Mouse (Mus musculus) neural tube, embryonic 13.5 days (tissue): Measurements from ENCODE around the gene Wbp1. TPM values are rescaled to one million over a fixed set of nuclear protein-coding genes. Genes with fewer than 3 reads are reported as not detected.
A peak's percentile ranks its signal among the peaks of the same experiment; 100 is the strongest.

Experiments used
- ATAC-seq: fragments of 200-750 bp; cut with Nextera tagmentation; 2 replicates; pipeline ENCODE4 v1.8.0; 2017; ENCODE audit warnings: low read depth, mild to moderate bottlenecking, moderate TSS enrichment, moderate library complexity
- H3K27ac ChIP-seq: fragments of 300-500 bp; sonication (generic); replicated peaks from 2 replicates; pipeline ENCODE4 v1.5.1; 2015; ENCODE audit warnings: moderate library complexity, mild to moderate bottlenecking, inconsistent platforms
- H3K27me3 ChIP-seq: fragments of 300-500 bp; sonication (generic); 2 replicates; pipeline ENCODE4 v1.6.1; 2015; ENCODE audit warnings: mild to moderate bottlenecking, inconsistent platforms
- H3K36me3 ChIP-seq: fragments of 300-500 bp; sonication (generic); 2 replicates; pipeline ENCODE4 v1.6.1; 2015; ENCODE audit warnings: mild to moderate bottlenecking, inconsistent platforms
- H3K4me1 ChIP-seq: fragments of 300-500 bp; sonication (generic); replicated peaks from 2 replicates; pipeline ENCODE4 v1.6.1; 2015; ENCODE audit warnings: inconsistent platforms
- H3K4me2 ChIP-seq: fragments of 300-500 bp; sonication (generic); 2 replicates; pipeline ENCODE4 v1.6.1; 2015; ENCODE audit warnings: inconsistent platforms, mild to moderate bottlenecking, moderate library complexity
- H3K4me3 ChIP-seq: fragments of 300-500 bp; sonication (generic); 2 replicates; pipeline ENCODE4 v1.5.1; 2015; ENCODE audit warnings: mild to moderate bottlenecking, inconsistent platforms
- H3K9ac ChIP-seq: fragments of 300-500 bp; sonication (generic); 2 replicates; pipeline ENCODE4 v1.6.1; 2015; ENCODE audit warnings: moderate library complexity, mild to moderate bottlenecking, inconsistent platforms
- H3K9me3 ChIP-seq: fragments of 300-500 bp; sonication (generic); 2 replicates; pipeline ENCODE4 v1.6.1; 2016; ENCODE audit warnings: inconsistent platforms
- WGBS: fragments of 180-500 bp; shearing (Covaris S2); methylation state at CpG from one replicate; pipeline ENCODE4 v1.1.7; 2015; 5-methylcytosine and 5-hydroxymethylcytosine counted together
- polyA plus RNA-seq: library from polyadenylated mRNA; unstranded; fragments of >200 nt; fragmentation: Nextera tagmentation; extraction: Ambion mirVana; gene quantifications from 2 replicates; pipeline ENCODE4 v1.2.1, GENCODE M21; 2015

Wbp1 gene
- polyA plus RNA-seq, 1 experiment from 2014 or later, result 228 TPM

GRCm38 (mm10) chr6:83111510-83112136, 9.7 kb downstream of the Wbp1 start:
- Histone ChIP-seq H3K9ac (no peak overlapping the region), H3K4me2 (no peak overlapping the region), H3K36me3 (peaks cover 13% of the 10 kb centered on the region), H3K4me3 (no peak overlapping the region), H3K27ac (no peak overlapping the region), H3K9me3 (no peaks in the 10 kb centered on the region), H3K4me1 (peaks cover 43% of the 10 kb centered on the region), H3K27me3 (no peaks in the 10 kb centered on the region)
- no peak for ATAC-seq
- WGBS, result 90% methylated on average over 4 of the region's 4 CpGs

DNA sequence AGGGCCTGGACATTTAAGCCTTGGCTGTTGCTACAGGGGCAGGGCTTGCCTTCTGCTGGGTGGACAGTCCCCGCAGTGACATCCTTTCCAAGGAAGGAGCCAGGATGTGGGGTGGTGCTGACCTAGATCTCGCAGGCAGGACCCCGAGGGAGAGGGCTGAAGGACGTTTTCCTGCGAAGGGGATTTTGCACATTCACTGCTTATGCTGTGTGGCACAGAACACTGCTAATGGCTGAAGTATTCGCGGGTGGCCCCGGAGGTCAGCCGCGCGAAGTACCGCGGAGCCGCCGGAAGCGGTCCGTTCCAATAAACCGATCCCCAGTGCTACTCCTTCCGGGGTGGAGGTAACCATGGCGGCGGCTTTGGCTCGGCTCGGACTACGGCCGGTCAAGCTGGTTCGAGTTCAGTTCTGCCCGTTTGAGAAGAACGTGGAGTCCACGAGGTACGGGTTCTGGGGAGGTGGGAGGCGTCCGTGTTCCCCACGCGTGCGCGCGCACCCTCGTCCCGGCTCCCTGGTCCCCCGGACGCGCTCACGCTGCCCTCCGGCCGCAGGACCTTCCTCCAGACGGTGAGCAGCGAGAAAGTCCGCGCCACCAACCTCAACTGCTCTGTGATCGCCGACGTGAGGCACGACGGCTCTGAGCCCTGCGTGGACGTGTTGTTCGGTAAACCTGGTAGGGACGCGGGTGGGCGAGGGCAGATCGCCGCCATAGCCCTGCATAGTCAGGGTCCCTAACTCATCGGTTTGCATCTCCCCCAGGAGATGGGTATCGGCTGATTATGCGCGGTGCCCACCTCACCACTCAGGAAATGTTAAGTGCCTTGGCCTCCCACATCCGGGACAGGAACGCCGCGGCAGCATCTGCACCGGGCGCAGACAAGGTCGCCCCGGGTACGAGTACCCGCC, 12.3 kb downstream of the Wbp1 start, which contains the start of gene Mrpl53:
Gene Mrpl53 (plus strand): TSS at position 279 of the 907 bp plus-strand sequence.
- H3K27ac ChIP-seq, result peak within 1 kb of the TSS; percentile 88
- H3K27me3 ChIP-seq, result no peaks in the 10 kb centered on the region
- H3K4me1 ChIP-seq, result peaks cover 25% of the 10 kb centered on the region
- WGBS, result under 1% methylated on average over 76 of the region's 76 CpGs
- ATAC-seq, result peak; percentile 85
- peaks cover 19% of the 10 kb centered on the region for H3K36me3 ChIP-seq
- peak within 1 kb of the TSS; percentile 93 for H3K4me2 ChIP-seq
- H3K9ac ChIP-seq, result peak within 1 kb of the TSS; percentile 91
- no peaks in the 10 kb centered on the region for H3K9me3 ChIP-seq
- H3K4me3 ChIP-seq, result peak within 1 kb of the TSS; percentile 90

DNA sequence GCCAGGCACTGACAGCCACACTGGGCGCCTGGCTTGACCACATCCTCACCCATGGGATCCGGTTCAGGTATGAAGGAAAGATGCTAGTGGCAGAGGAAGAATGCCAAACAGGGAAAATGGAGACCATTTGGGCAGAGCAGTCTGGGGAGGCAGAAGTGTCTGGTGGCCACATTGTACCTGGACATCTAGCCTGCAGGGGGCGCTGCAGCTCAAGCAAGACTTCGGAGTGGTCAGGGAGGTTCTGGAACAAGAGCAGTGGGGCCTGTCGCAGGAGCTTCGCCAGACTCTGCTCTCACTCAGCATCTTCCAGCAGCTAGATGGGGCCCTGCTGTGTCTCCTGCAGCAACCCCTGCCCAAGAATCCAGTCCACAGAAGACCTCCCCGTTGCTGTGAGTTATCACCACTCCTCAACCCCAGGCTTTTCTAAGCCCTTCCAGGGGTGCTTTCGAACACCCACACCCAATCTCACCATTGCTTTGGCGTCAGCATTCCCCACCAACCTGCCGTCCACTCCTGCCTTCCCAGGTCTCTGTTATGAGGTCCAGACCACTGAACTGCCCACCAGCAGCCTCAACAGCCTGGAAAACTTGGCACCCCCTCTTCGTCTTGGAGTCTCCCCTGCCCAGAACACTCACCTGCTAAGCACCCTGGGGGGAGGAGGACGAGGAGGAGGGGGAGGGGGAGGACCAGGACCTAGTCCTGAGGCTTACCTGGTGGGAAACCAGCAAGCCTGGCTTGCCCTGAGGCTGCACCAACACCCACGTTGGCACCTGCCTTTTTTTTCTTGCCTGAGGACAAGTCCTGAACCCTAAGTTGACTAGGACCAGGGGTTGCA, 13.6 kb downstream of the Wbp1 start:
- Histone ChIP-seq H3K4me2 (peak overlapping the region; percentile 93), H3K9me3 (no peaks in the 10 kb centered on the region), H3K27ac (no peak overlapping the region), H3K4me1 (peaks cover 34% of the 10 kb centered on the region), H3K4me3 (peak overlapping the region; percentile 90), H3K36me3 (peaks cover 19% of the 10 kb centered on the region), H3K9ac (peak overlapping the region; percentile 91), H3K27me3 (no peaks in the 10 kb centered on the region)
- WGBS, result 40% methylated on average over 13 of the region's 13 CpGs
- peak; percentile 15; the same call in 1 of the 2 replicates for ATAC-seq

DNA sequence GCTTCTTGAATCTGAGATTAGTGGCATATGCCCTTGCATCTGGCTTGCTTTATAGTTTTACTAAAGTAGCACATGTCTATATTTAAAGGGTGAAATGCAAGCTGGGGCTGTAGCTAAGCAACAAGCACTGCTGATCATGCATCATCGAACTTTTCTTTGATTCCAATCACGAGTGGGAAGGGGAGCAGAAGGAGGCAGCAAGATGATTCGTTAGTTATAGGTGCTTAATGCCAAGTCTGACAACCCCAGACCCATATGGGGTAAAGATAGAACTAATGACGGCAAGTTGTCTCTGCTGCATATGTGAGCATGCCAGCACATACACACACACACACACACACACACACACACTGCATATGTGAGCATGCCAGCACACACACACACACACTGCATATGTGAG, 17.2 kb downstream of the Wbp1 start:
- 74% methylated on average over 4 of the region's 4 CpGs for WGBS
- Histone ChIP-seq H3K9me3 (no peaks in the 10 kb centered on the region), H3K4me2 (no peak overlapping the region), H3K36me3 (peaks cover 11% of the 10 kb centered on the region; the same call in 1 of the 2 replicates), H3K4me1 (peaks cover 35% of the 10 kb centered on the region), H3K27me3 (0 out of 2 replicates have a peak, but pooled peaks cover 7% of the 10 kb centered on the region), H3K4me3 (no peak overlapping the region), H3K9ac (no peak overlapping the region), H3K27ac (no peak overlapping the region)
- ATAC-seq, result no peak

DNA sequence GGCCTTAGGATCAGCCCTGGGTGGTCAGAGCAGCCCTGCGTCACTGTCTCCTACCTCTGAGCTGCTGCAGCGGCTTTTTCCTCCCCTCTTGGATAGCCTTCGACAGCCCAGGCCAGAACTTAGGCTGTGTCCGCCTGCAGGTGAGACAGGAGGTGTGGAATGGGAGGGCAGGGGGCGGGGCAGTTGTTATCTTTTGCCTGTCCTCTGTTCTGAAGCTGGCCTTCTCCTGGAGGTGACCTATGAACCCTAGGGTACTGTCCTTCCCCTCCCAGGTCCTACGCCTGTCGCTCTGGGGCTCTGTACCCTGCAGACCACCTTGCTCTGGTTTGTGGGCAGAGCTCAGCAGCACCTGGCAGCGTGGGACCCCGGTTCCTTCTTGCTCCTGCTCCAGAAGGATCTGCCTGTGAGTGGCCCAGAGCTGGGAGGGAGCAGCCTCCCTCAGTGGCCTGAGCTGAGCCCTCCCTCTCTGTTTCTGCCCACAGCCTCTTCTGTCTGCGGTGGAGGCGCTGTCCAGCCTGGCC, 18.2 kb downstream of the Wbp1 start:
- peak overlapping the region; percentile 79 for H3K4me3 ChIP-seq
- WGBS, result 50% methylated on average over 11 of the region's 11 CpGs
- no peak for ATAC-seq

DNA sequence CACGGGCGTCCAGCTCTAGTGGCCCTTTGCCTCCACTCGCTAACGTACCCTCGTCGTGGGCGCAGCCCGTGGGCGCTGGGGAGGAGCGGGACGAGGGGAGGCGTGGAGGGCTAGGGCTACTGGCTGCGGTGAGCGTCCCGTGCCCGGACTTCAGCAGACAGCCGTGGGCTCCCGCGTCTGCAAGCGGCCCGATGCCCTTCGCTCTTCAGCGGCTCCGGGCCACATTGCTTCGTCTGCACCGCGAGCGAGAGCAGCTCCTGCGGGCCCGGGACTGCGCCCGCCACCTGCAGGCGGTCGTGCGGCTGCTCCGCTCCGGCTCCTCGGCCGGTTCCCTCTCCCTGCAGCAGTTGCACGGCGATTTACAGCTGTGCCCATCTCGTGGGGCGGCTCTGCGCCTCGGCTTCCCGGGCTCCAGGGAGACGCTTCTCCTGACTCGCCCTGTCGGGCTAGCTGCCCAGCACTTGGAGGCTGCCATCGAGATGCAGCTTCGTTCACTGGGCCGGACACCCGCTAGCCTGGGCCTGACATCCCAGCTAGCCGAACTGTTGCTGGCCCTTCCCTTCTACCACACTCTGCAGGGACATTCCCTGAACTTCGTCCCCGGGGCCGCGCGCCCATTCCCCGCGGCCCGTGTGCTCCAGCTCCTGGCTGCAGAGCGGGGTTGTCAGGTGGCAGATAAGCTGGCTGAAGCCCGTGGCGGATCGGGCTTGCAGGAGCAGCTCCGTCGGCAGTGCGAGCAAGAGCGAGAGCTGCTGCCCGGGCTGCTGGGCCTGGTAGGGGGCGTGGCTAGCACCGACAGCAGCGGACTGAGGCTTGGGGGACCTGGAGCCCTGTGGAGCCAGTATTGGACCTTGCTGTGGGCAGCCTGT, 19.4 kb downstream of the Wbp1 start:
- Histone ChIP-seq H3K27ac (peak overlapping the region; percentile 92), H3K27me3 (0 out of 2 replicates have a peak, but pooled peaks cover 11% of the 10 kb centered on the region), H3K4me3 (peak overlapping the region; percentile 79), H3K4me1 (peaks cover 24% of the 10 kb centered on the region), H3K9me3 (no peaks in the 10 kb centered on the region), H3K4me2 (peak overlapping the region; percentile 99), H3K9ac (peak overlapping the region; percentile 91), H3K36me3 (peaks cover 6% of the 10 kb centered on the region; the same call in 1 of the 2 replicates)
- ATAC-seq, result peak; percentile 87
- under 1% methylated on average over 74 of the region's 74 CpGs for WGBS

More for the DNA sequence above, 18.2 kb downstream of the Wbp1 start:
- no peak overlapping the region for H3K27ac ChIP-seq
- peak overlapping the region; percentile 99 for H3K4me2 ChIP-seq
- peaks cover 11% of the 10 kb centered on the region; the same call in 1 of the 2 replicates for H3K36me3 ChIP-seq
- H3K27me3 ChIP-seq, result 0 out of 2 replicates have a peak, but pooled peaks cover 11% of the 10 kb centered on the region
- H3K9me3 ChIP-seq, result no peaks in the 10 kb centered on the region
- peak overlapping the region; percentile 91 for H3K9ac ChIP-seq
- H3K4me1 ChIP-seq, result peaks cover 30% of the 10 kb centered on the region

DNA sequence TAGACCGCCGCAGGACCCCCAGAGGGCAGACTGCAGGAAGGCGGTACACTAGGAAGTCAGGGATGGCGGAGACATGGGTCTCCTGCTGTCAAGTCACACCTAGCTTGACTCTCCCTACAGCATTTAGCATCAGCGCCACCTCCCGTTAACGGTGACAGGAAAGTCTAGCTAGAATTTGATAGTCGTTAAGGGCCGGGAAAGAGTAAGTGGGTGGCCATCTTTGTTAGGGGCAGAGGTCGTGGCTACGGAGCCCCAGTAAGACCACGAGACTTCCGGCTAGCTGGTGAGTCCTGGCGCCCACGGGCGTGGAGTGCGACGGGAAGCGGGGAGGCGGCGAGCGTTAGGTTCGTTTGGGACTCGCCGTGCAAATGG, 20.1 kb downstream of the Wbp1 start, which contains the start of the genes Ccdc142 and Gm42688:
Gene Ccdc142 (plus strand): TSS at position 286 of the 372 bp plus-strand sequence.
Gene Gm42688 (plus strand): TSS at position 302 of the 372 bp plus-strand sequence.
- 0% methylated on average over 25 of the region's 25 CpGs for WGBS
- 0 out of 2 replicates have a peak, but pooled peaks cover 11% of the 10 kb centered on the region for H3K27me3 ChIP-seq
- peak; percentile 87 for ATAC-seq
- 0 out of 2 replicates have a peak, but pooled peaks cover 6% of the 10 kb centered on the region for H3K36me3 ChIP-seq
- peak within 1 kb of the TSS; percentile 92 for H3K27ac ChIP-seq
- peak within 1 kb of the TSS; percentile 91 for H3K9ac ChIP-seq
- H3K4me2 ChIP-seq, result peak within 1 kb of the TSS; percentile 99
- H3K4me3 ChIP-seq, result peak within 1 kb of the TSS; percentile 79
- H3K4me1 ChIP-seq, result peaks cover 24% of the 10 kb centered on the region
- H3K9me3 ChIP-seq, result no peaks in the 10 kb centered on the region

DNA sequence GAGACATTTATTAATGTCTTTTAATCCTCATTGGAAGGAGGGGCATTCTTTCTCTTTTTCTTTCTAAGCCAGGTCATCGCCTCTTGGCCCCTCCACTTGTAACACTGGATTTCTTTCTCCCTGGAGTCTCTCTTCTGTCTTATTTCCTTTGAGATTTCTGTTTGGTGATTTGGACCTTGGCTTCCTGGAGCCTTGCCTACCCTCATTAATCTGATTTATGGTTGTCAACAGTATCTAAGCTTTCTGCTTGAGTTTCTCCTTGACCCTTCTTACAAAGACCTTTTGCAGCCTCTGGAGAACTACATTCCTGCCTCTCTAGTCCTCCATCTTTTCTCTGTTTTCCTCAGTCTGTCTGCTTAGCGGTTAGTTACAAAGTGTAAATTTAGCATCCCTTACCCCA, 22.9 kb downstream of the Wbp1 start:
- Histone ChIP-seq H3K27ac (no peak overlapping the region), H3K4me2 (no peak overlapping the region), H3K9ac (no peak overlapping the region), H3K27me3 (0 out of 2 replicates have a peak, but pooled peaks cover 11% of the 10 kb centered on the region), H3K4me1 (peaks cover 21% of the 10 kb centered on the region), H3K9me3 (no peaks in the 10 kb centered on the region; the same call in 1 of the 2 replicates), H3K36me3 (no peaks in the 10 kb centered on the region), H3K4me3 (no peak overlapping the region)
- no peak for ATAC-seq
- 62% methylated on average over 2 of the region's 2 CpGs for WGBS

- Histone ChIP-seq H3K36me3 (no peaks in the 10 kb centered on the region), H3K9me3 (no peaks in the 10 kb centered on the region; the same call in 1 of the 2 replicates), H3K4me3 (no peak overlapping the region), H3K4me2 (no peak overlapping the region), H3K27me3 (peaks cover 31% of the 10 kb centered on the region), H3K27ac (no peak overlapping the region), H3K9ac (no peak overlapping the region), H3K4me1 (0 out of 2 replicates have a peak, but pooled peaks cover 4% of the 10 kb centered on the region)
- WGBS, result 48% methylated on average over 6 of the region's 6 CpGs
- ATAC-seq, result no peak
Observed at GRCm38 (mm10) chr6:83095968-83096367, 25.4 kb downstream of the Wbp1 start.

DNA sequence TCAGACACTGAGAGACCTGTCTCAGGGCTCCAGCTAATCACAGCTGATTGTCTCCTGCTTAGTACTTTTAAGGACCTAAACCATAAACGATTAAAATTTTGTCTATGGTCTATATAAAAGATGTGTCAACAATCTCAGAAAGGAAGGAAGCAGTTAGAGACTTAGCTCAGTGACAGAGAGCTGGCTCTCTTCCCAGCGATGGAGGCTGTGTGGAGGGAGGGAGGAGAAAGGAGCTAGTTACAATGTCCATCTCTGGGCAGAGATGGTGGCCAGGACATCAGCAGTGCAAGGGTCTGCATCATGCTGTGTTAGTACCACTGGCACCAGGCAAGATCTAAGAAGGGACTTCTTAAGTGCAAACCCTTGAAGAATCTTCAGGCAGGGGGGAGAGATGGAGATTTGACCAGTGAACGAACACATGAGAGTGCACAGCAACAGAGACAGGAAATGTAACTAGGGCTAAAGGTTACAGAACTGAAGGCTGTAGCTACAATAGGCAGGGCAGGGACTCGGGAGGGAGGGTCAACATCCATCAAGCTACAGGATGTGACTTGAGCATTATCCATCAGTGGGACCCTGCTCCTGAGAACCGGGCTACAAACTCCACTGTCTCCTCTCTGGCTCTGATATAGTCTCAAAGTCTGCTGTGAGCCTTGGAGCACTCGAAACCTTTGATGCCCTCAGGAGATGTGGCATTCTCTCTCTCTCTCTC, 28.8 kb downstream of the Wbp1 start:
- Histone ChIP-seq H3K36me3 (no peaks in the 10 kb centered on the region), H3K27me3 (peaks cover 54% of the 10 kb centered on the region), H3K4me2 (no peak overlapping the region), H3K9ac (no peak overlapping the region), H3K4me3 (no peak overlapping the region), H3K4me1 (peaks cover 7% of the 10 kb centered on the region; the same call in 1 of the 2 replicates), H3K9me3 (no peaks in the 10 kb centered on the region; the same call in 1 of the 2 replicates), H3K27ac (no peak overlapping the region)
- ATAC-seq, result no peak
- 46% methylated on average over 6 of the region's 6 CpGs for WGBS
